Mouse (Mus musculus): ENCODE measurements at regions not wholly inside any gene's neighbourhood (a gene's known extent, or its start where the extent isn't known, plus 50 kb on each side); places are given as distances from the start of the nearest gene placed in this dataset.
A peak's percentile ranks its signal among the peaks of the same experiment; 100 is the strongest.

- Histone ChIP-seq H3K27ac (no peak overlapping the region), H3K4me3 (no peak overlapping the region)
- no peak for DNase-seq
- intact Hi-C loops (cut with DNase I), result no loop called here
- no peak for TF ChIP-seq CTCF (IDR thresholded peaks at IDR 0.05)
Measured at GRCm38 (mm10) chr10:87639339-87639738, 117.7 kb downstream of the Pah start.

GRCm38 (mm10) chr10:87649091-87649490, 127.5 kb downstream of the Pah start:
- H3K27ac ChIP-seq, result no peak overlapping the region
- no peak for DNase-seq
- peak; percentile 76 for TF ChIP-seq CTCF (IDR thresholded peaks at IDR 0.05)
- no peak overlapping the region for H3K4me3 ChIP-seq
- intact Hi-C loops (cut with DNase I), result loop anchor here (1.0 to 5.0 kb wide), 2 partner anchors 658 to 678 kb away; no protein-coding TSS in a partner anchor

GRCm38 (mm10) chr10:87652139-87652740, 130.6 kb downstream of the Pah start:
- H3K4me3 ChIP-seq, result no peak overlapping the region
- no peak for TF ChIP-seq CTCF (IDR thresholded peaks at IDR 0.05)
- intact Hi-C loops (cut with DNase I), result no loop called here
- no peak overlapping the region for H3K27ac ChIP-seq
- DNase-seq, result no peak

- Histone ChIP-seq H3K27ac (peak overlapping the region; percentile 31; the same call in 1 of the 2 replicates), H3K4me3 (no peak overlapping the region)
- DNase-seq, result no peak
- no peak for TF ChIP-seq CTCF (IDR thresholded peaks at IDR 0.05)
- intact Hi-C loops (cut with DNase I), result no loop called here
Measured at GRCm38 (mm10) chr10:87654112-87654511, 132.5 kb downstream of the Pah start.

GRCm38 (mm10) chr10:87666020-87666718, 144.6 kb downstream of the Pah start:
- Histone ChIP-seq H3K27ac (peak overlapping the region; percentile 66), H3K4me3 (no peak overlapping the region)
- intact Hi-C loops (cut with DNase I), result no loop called here
- TF ChIP-seq CTCF (IDR thresholded peaks at IDR 0.05), result no peak
- DNase-seq, result peak; percentile 46

GRCm38 (mm10) chr10:87666719-87667387, 145.3 kb downstream of the Pah start:
- no peak overlapping the region for H3K4me3 ChIP-seq
- DNase-seq, result peak; percentile 58
- intact Hi-C loops (cut with DNase I), result no loop called here
- peak overlapping the region; percentile 66 for H3K27ac ChIP-seq
- TF ChIP-seq CTCF (IDR thresholded peaks at IDR 0.05), result no peak

- intact Hi-C loops (cut with DNase I), result no loop called here
- TF ChIP-seq CTCF (IDR thresholded peaks at IDR 0.05), result no peak
- DNase-seq, result no peak
- Histone ChIP-seq H3K4me3 (no peak overlapping the region), H3K27ac (peak overlapping the region; percentile 66)
Measured at GRCm38 (mm10) chr10:87667651-87668140, 146.1 kb downstream of the Pah start.

- TF ChIP-seq CTCF (IDR thresholded peaks at IDR 0.05), result no peak
- intact Hi-C loops (cut with DNase I), result no loop called here
Measured at GRCm38 (mm10) chr10:87674740-87675420, 153.3 kb downstream of the Pah start.

GRCm38 (mm10) chr10:87676041-87676672, 154.6 kb downstream of the Pah start:
- no peak for DNase-seq
- peak; percentile 13; the same call in 1 of the 2 replicates for TF ChIP-seq CTCF (IDR thresholded peaks at IDR 0.05)
- intact Hi-C loops (cut with DNase I), result no loop called here
- Histone ChIP-seq H3K27ac (no peak overlapping the region), H3K4me3 (no peak overlapping the region)

More at GRCm38 (mm10) chr10:87674740-87675420, 153.3 kb downstream of the Pah start:
- H3K4me3 ChIP-seq, result no peak overlapping the region
- no peak for DNase-seq
- H3K27ac ChIP-seq, result no peak overlapping the region

- DNase-seq, result no peak
- Histone ChIP-seq H3K4me3 (no peak overlapping the region), H3K27ac (no peak overlapping the region)
- no peak for TF ChIP-seq CTCF (IDR thresholded peaks at IDR 0.05)
- intact Hi-C loops (cut with DNase I), result no loop called here
Measured at GRCm38 (mm10) chr10:87678984-87679383, 157.4 kb downstream of the Pah start.

GRCm38 (mm10) chr10:87686311-87686710, 164.7 kb downstream of the Pah start:
- H3K4me3 ChIP-seq, result no peak overlapping the region
- no peak for DNase-seq
- H3K27ac ChIP-seq, result no peak overlapping the region
- TF ChIP-seq CTCF (IDR thresholded peaks at IDR 0.05), result no peak
- intact Hi-C loops (cut with DNase I), result no loop called here

GRCm38 (mm10) chr10:87686785-87687184, 165.2 kb downstream of the Pah start:
- DNase-seq, result no peak
- Histone ChIP-seq H3K4me3 (no peak overlapping the region), H3K27ac (no peak overlapping the region)
- no peak for TF ChIP-seq CTCF (IDR thresholded peaks at IDR 0.05)
- intact Hi-C loops (cut with DNase I), result no loop called here
